Mouse (Mus musculus): Measurements from ENCODE around the gene Cers6.
A peak's percentile ranks its signal among the peaks of the same experiment; 100 is the strongest.

Cers6 gene

DNA sequence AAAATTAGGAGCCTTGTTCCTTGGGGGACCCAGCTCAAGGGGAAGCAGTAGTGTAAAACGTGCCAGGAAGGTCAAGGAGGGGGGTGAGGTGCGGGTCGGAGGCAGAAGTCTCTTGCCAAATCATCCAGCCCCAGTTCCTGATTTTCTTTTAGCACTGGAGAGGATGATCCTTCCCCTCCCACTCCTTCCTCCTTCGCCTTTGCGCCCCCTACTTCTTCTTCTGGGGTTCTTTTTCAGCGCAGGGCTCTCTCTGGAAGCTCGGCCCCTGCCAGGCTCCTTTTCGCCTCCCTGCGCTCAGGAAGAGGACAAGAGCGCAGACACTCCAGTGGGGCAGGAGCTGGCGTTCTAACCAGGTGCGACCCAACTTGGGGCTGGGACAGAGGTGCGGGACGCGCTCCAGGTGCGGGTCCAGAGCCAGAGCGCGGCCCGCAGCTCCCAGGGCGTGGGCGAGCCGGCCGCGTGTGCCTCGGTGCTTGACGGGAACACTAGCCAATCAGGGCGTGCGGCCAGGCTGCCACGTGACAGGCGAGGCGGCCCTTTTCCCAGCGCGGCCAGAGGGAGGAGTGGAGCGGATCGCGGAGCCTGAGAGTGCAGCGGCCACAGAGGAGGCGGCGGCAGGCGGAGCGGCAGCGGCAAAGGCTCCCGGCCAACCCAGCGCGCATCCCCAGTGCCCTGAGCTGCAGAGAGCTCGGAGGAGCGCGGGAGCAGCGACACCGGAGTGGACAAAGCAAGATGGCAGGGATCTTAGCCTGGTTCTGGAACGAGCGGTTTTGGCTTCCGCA is at the start of gene Cers6:
Cers6 (plus strand) TSS at position 538 of the 782 bp plus-strand sequence.
- DNase-seq (ENCODE audit: low spot score), result peak; percentile 95

GRCm38 (mm10) chr2:68814409-68814808 is 46.8 kb upstream of the Cers6 start:
- DNase-seq (ENCODE audit: low spot score), result peak; percentile 76

GRCm38 (mm10) chr2:68819040-68819439 is 42.2 kb upstream of the Cers6 start:
- DNase-seq (ENCODE audit: low spot score), result no peak

GRCm38 (mm10) chr2:68822152-68822887 is 38.9 kb upstream of the Cers6 start:
- no peak for DNase-seq (ENCODE audit: low spot score)

GRCm38 (mm10) chr2:68825326-68826020 is 35.8 kb upstream of the Cers6 start:
- DNase-seq (ENCODE audit: low spot score), result no peak

DNA sequence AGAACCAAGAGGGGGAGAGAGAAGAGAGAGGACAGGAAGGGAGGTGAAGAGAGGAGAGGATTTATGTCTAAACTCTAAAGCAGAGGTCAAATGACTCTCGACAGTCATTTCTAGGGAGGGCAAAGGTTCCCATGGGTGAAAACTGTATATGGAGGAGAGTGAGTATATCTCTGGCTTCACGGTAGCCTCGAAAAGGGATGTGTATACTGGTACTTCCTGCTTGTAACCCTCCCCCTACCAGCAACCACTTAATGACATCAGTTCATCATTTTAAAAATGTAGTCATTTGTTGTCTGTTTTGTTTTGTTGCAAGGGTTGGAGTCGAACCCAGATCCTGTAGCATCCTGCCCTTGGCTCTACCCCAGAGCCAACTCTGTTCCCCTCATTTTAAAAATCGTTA is 17.9 kb upstream of the Cers6 start:
- no peak for DNase-seq (ENCODE audit: low spot score)

GRCm38 (mm10) chr2:68844530-68844929 is 16.7 kb upstream of the Cers6 start:
- no peak for DNase-seq (ENCODE audit: low spot score)

DNA sequence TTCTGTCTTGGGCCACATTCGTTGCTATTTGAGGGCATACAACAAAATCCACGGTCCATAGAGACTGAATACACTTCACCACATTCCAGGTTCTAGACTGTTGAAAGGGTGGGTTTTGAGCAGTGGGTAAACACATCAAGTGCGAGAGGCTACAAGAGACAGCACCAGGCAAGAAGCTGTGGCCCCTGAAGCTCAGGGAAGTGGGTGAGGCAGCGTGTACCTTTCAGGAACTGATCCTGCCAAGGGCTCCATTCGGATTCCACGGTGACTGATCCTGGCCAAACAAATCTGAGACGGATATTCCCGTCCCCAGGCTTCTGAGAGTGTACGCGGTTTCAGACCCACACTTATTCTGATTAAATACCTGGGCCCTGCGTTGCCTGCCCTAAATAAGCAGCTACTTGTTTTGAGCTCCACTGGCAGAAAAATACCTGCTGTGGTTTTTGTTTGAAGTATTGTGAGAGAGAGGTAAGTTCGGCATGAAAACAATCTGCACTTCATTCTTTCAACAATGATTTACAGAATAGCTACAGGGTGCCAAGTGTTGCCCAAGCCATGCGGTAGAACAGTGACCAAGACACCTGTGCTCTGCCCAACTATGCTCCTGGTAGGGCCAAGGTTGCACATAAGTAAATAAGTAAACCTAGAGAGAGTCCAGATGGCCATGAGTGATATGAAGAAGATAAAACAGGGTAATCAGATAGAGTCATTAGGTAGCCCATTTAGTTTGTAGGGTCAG is 16.1 kb upstream of the Cers6 start:
- DNase-seq (ENCODE audit: low spot score), result no peak

DNA sequence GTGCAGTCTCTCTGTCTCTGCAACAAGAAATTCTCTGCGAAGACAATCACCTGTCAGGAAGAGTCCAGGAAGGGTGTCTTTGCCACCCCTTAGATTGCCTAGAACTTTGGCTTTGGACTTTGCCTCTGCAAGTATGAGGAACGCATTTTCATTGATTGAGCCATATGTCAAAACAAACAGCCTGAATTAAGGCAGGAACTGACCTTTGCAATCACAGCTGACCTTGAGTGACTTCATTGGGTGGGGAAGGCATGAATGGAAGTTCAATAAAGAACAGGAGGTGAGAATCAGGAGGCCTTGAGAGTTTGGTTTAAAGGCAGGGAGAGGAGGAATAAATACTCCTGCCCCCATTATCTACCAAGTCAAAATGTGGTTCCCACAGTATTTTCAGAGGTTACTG is 850 bp upstream of the Cers6 start:
- DNase-seq (ENCODE audit: low spot score), result no peak

- DNase-seq (ENCODE audit: low spot score), result peak; percentile 67
Observed at GRCm38 (mm10) chr2:68861721-68862463, 651 bp downstream of the Cers6 start.

GRCm38 (mm10) chr2:68862464-68863266 is 1.4 kb downstream of the Cers6 start:
- peak; percentile 60 for DNase-seq (ENCODE audit: low spot score)

DNA sequence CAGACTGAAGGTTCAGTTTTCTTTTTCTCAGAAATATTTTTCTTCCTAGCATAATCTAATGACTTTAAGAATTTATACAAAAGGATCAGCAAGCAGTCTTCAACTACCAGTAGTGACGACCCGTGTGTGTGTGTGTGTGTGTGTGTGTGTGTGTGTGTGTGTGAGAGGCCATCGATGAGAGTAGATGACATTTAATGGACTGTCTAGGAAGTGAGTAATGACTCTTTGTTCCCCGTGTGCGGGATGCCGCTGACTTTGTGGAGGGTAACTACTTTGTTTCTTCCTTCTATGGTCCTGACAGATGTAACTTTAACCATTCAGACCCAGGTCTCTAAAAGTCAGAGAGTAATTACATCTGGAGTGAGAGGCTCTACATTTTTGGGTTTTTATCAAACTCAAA is 2.3 kb downstream of the Cers6 start:
- DNase-seq (ENCODE audit: low spot score), result peak; percentile 55

GRCm38 (mm10) chr2:68864366-68864765 is 3.1 kb downstream of the Cers6 start:
- DNase-seq (ENCODE audit: low spot score), result no peak

- DNase-seq (ENCODE audit: low spot score), result no peak
Observed at GRCm38 (mm10) chr2:68867148-68867547, 5.9 kb downstream of the Cers6 start.

GRCm38 (mm10) chr2:68870999-68871780 is 9.9 kb downstream of the Cers6 start:
- no peak for DNase-seq (ENCODE audit: low spot score)

- no peak for DNase-seq (ENCODE audit: low spot score)
Observed at GRCm38 (mm10) chr2:68873086-68873485, 11.8 kb downstream of the Cers6 start.

GRCm38 (mm10) chr2:68873653-68874441 is 12.6 kb downstream of the Cers6 start:
- no peak for DNase-seq (ENCODE audit: low spot score)

GRCm38 (mm10) chr2:68874575-68874974 is 13.3 kb downstream of the Cers6 start:
- no peak for DNase-seq (ENCODE audit: low spot score)
